ENCODE assay signal across 20 mouse cellular contexts in the genomic region with DNA sequence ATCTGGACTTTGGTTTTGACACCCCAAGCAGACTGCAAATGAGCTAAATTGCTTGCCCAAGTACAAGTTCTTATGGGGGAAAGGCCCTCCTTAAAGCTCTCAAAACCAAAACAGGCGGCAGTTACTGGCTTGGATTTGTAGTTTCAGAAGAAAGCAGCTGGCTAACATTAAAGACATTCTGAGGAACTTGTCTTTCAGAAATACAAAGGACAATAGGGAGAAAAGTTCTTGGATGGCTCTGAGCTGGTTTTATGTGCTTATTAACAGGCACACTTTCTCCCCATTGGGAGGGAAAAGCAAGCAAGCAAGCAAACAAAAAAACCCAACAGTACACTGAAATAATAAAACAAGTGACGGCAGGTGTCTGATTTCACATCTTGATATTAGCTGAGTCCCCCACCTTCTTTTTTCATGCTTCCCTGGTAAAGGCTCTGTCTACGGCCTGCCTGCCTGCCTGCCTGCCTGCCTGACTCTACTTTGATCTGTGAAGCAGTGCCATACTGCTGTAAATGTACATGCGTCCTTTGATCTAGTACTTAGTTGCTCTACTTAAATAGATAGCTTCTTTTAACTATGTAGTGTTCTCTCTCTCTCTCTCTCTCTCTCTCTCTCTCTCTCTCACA. TPM values are rescaled to one million over a fixed set of nuclear protein-coding genes. Genes with fewer than 3 reads are reported as not detected.
A peak's percentile ranks its signal among the peaks of the same experiment; 100 is the strongest.
DNase-seq lines count a peak whose midpoint lies in the region; ATAC-seq and TF ChIP-seq lines count a peak whose summit lies in the region.
"Had no signal": no experiment of that assay in that cellular context is flagged by ENCODE, and none has a peak within 500 bp of the region (broad histone marks: within the 10 kb centered on the region; RNA-seq: fewer than 3 reads in every experiment).

No protein-coding gene starts in this region.

- H3K4me1 ChIP-seq in neural tube, embryonic 15.5 days, result no peaks in the 10 kb centered on the region
- H3K4me1 ChIP-seq in forebrain, embryonic 14.5 days (ENCODE audit: control insufficient read depth, insufficient read depth, low read length), result peaks cover 12% of the 10 kb centered on the region
- H3K4me1 ChIP-seq in midbrain, embryonic 12.5 days, result peaks cover 11% of the 10 kb centered on the region
- no peaks in the 10 kb centered on the region for H3K4me1 ChIP-seq in lung, postnatal 0 days (ENCODE audit: insufficient read depth, low read depth, low read length)
- H3K4me1 ChIP-seq: hindbrain, embryonic 13.5 days; lung, embryonic 15.5 days; stomach, embryonic 15.5 days had no signal

- WGBS in neural tube, embryonic 15.5 days, result 30% methylated on average over 4 of the region's 4 CpGs
- WGBS in forebrain, embryonic 14.5 days, result 8% methylated on average over 4 of the region's 4 CpGs
- 23% methylated on average over 4 of the region's 4 CpGs for WGBS in midbrain, embryonic 12.5 days
- 47% methylated on average over 4 of the region's 4 CpGs for WGBS in lung, postnatal 0 days

- DNase-seq in neural tube, embryonic 10.5 days (ENCODE audit: extremely low spot score, low spot score), result no peak
- peak; percentile 41 for DNase-seq in forebrain, embryonic 14.5 days (ENCODE audit: low spot score)
- DNase-seq in thymus, postnatal 4 days, result peak; percentile 38
- no peak for DNase-seq in gastrocnemius, postnatal 10 days
- no peak for DNase-seq in adrenal gland, adult 18-20 months (ENCODE audit: low spot score in 2 of 2)
- no peak for DNase-seq in lung, postnatal 0 days (ENCODE audit: low spot score)
- DNase-seq: adrenal gland, postnatal 25 days; cerebellum, adult 11 months; gastrocnemius, postnatal 25 days; kidney, postnatal 36 days; right cerebral cortex, postnatal 4 days had no signal

- no peak overlapping the region for H3K9ac ChIP-seq in neural tube, embryonic 15.5 days (replicated peaks)
- no peak overlapping the region for H3K9ac ChIP-seq in forebrain, embryonic 14.5 days (ENCODE audit: low read length)
- no peak overlapping the region for H3K9ac ChIP-seq in midbrain, embryonic 12.5 days (replicated peaks)
- no peak overlapping the region for H3K9ac ChIP-seq in lung, postnatal 0 days (replicated peaks; ENCODE audit: low read depth)
- H3K9ac ChIP-seq: embryonic facial prominence, embryonic 15.5 days; heart, embryonic 15.5 days; hindbrain, embryonic 13.5 days; lung, embryonic 15.5 days; stomach, embryonic 15.5 days had no signal

- H3K4me2 ChIP-seq in neural tube, embryonic 15.5 days, result no peak overlapping the region
- no peak overlapping the region for H3K4me2 ChIP-seq in forebrain, embryonic 14.5 days (ENCODE audit: low read length)
- H3K4me2 ChIP-seq in midbrain, embryonic 12.5 days (replicated peaks), result no peak overlapping the region
- no peak overlapping the region for H3K4me2 ChIP-seq in lung, postnatal 0 days (replicated peaks; ENCODE audit: low read depth, low read length)
- H3K4me2 ChIP-seq: embryonic facial prominence, embryonic 15.5 days; heart, embryonic 15.5 days; hindbrain, embryonic 13.5 days; lung, embryonic 15.5 days; stomach, embryonic 15.5 days had no signal

- H3K27ac ChIP-seq in neural tube, embryonic 15.5 days (replicated peaks), result 0 out of 2 replicates have a peak overlapping the region, but pooled peaks have one; percentile 2
- peak overlapping the region; percentile 14; the same call in 1 of the 2 replicates for H3K27ac ChIP-seq in forebrain, embryonic 14.5 days (ENCODE audit: low read depth, low read length)
- H3K27ac ChIP-seq in midbrain, embryonic 12.5 days (replicated peaks), result 0 out of 2 replicates have a peak overlapping the region, but pooled peaks have one; percentile 39
- no peak overlapping the region for H3K27ac ChIP-seq in lung, postnatal 0 days (ENCODE audit: low read length)
- H3K27ac ChIP-seq: embryonic facial prominence, embryonic 15.5 days; heart, embryonic 15.5 days; hindbrain, embryonic 13.5 days; lung, embryonic 15.5 days; stomach, embryonic 15.5 days had no signal

- TF ChIP-seq EP300 in lung, postnatal 0 days (IDR thresholded peaks at IDR 0.05), result no peak

- no peaks in the 10 kb centered on the region for H3K27me3 ChIP-seq in neural tube, embryonic 15.5 days (replicated peaks)
- H3K27me3 ChIP-seq in forebrain, embryonic 14.5 days (replicated peaks; ENCODE audit: control insufficient read depth, insufficient read depth, low read length), result no peaks in the 10 kb centered on the region
- no peaks in the 10 kb centered on the region for H3K27me3 ChIP-seq in midbrain, embryonic 12.5 days
- no peaks in the 10 kb centered on the region for H3K27me3 ChIP-seq in lung, postnatal 0 days (replicated peaks; ENCODE audit: insufficient read depth, low read length)
- H3K27me3 ChIP-seq: embryonic facial prominence, embryonic 15.5 days; heart, embryonic 15.5 days; hindbrain, embryonic 13.5 days; lung, embryonic 15.5 days; stomach, embryonic 15.5 days had no signal

- no peak for TF ChIP-seq CTCF in lung, postnatal 0 days (IDR thresholded peaks at IDR 0.05)

- no peak overlapping the region for H3K4me3 ChIP-seq in neural tube, embryonic 15.5 days (replicated peaks)
- H3K4me3 ChIP-seq in forebrain, embryonic 14.5 days (ENCODE audit: low read depth, low read length), result no peak overlapping the region
- no peak overlapping the region for H3K4me3 ChIP-seq in midbrain, embryonic 12.5 days
- no peak overlapping the region for H3K4me3 ChIP-seq in lung, postnatal 0 days (ENCODE audit: low read depth, low read length)
- H3K4me3 ChIP-seq: embryonic facial prominence, embryonic 15.5 days; heart, embryonic 15.5 days; hindbrain, embryonic 13.5 days; lung, embryonic 15.5 days; stomach, embryonic 15.5 days had no signal

- H3K9me3 ChIP-seq in neural tube, embryonic 15.5 days (replicated peaks), result no peaks in the 10 kb centered on the region
- no peaks in the 10 kb centered on the region for H3K9me3 ChIP-seq in forebrain, embryonic 14.5 days (replicated peaks; ENCODE audit: control insufficient read depth, low read length)
- no peaks in the 10 kb centered on the region for H3K9me3 ChIP-seq in midbrain, embryonic 12.5 days
- no peaks in the 10 kb centered on the region for H3K9me3 ChIP-seq in lung, postnatal 0 days (ENCODE audit: low read length)
- H3K9me3 ChIP-seq: embryonic facial prominence, embryonic 15.5 days; heart, embryonic 15.5 days; hindbrain, embryonic 13.5 days; lung, embryonic 15.5 days; stomach, embryonic 15.5 days had no signal

- ATAC-seq in neural tube, embryonic 15.5 days (ENCODE audit: low FRiP score), result no peak
- peak; percentile 65 for ATAC-seq in forebrain, embryonic 14.5 days
- ATAC-seq in midbrain, embryonic 12.5 days (ENCODE audit: low FRiP score, low read depth), result peak; percentile 68; the same call in 1 of the 2 replicates
- ATAC-seq in lung, postnatal 0 days, result no peak
- ATAC-seq: Patski had no signal

- H3K36me3 ChIP-seq in neural tube, embryonic 15.5 days, result no peaks in the 10 kb centered on the region
- peaks cover 8% of the 10 kb centered on the region; the same call in 1 of the 2 replicates for H3K36me3 ChIP-seq in forebrain, embryonic 14.5 days (ENCODE audit: control insufficient read depth, insufficient read depth, low read length)
- peaks cover 4% of the 10 kb centered on the region; the same call in 1 of the 2 replicates for H3K36me3 ChIP-seq in midbrain, embryonic 12.5 days
- H3K36me3 ChIP-seq in lung, postnatal 0 days (ENCODE audit: insufficient read depth, low read length), result no peaks in the 10 kb centered on the region
- H3K36me3 ChIP-seq: embryonic facial prominence, embryonic 15.5 days; heart, embryonic 15.5 days; hindbrain, embryonic 13.5 days; lung, embryonic 15.5 days; stomach, embryonic 15.5 days had no signal

RNA-seq across cellular contexts. Expression of gene Lix1, which starts 39.5 kb away (rescaled TPM):
- 18.3 and 18.7 TPM in 2 replicates for polyA plus RNA-seq in neural tube, embryonic 15.5 days (2015; fragmentation: Nextera tagmentation; extraction: Ambion mirVana)
- polyA plus RNA-seq in forebrain, embryonic 14.5 days (2014; fragmentation: Nextera tagmentation; extraction: Ambion mirVana), result 25.0 and 26.9 TPM in 2 replicates
- 48.8 TPM in 2 replicates for polyA plus RNA-seq in midbrain, embryonic 12.5 days (2016; fragmentation: Nextera tagmentation; extraction: Ambion mirVana)
- 1 to 10 TPM; 2.9 to 3.5 TPM for total RNA-seq in gastrocnemius, postnatal 10 days (2021)
- total RNA-seq in adrenal gland, adult 18-20 months (2021), result 1 to 10 TPM; 6.9 to 8.2 TPM
- 1.2 and 1.6 TPM in 2 replicates for polyA plus RNA-seq in lung, postnatal 0 days (2015; fragmentation: Nextera tagmentation; extraction: Ambion mirVana)
- total RNA-seq: monocyte, adult 5-6 weeks had no signal
- polyA plus RNA-seq: Patski had no signal

Comparison
In these comparisons a context has a peak if more than half of its experiments do, and no peak if none do; other contexts are left out.
1. ATAC-seq: peak in forebrain, embryonic 14.5 days (single experiment) and midbrain, embryonic 12.5 days (single experiment); none in neural tube, embryonic 15.5 days (single experiment) and lung, postnatal 0 days (single experiment).
2. DNase-seq: peak in forebrain, embryonic 14.5 days (single experiment) and thymus, postnatal 4 days (single experiment); none in neural tube, embryonic 10.5 days (single experiment), gastrocnemius, postnatal 10 days (single experiment), adrenal gland, adult 18-20 months (0 of 2) and lung, postnatal 0 days (single experiment).